Mouse (Mus musculus) hindbrain, embryonic 12.5 days (tissue): ENCODE measurements around the gene Fignl1. TPM values are rescaled to one million over a fixed set of nuclear protein-coding genes. Genes with fewer than 3 reads are reported as not detected.

Experiments used
- ATAC-seq: fragments of 200-750 bp; cut with Nextera tagmentation; 2 replicates; pipeline ENCODE4 v1.8.0; 2017; ENCODE audit warnings: moderate TSS enrichment; ENCODE audit not compliant: low FRiP score
- H3K27ac ChIP-seq: fragments of 300-500 bp; sonication (generic); 2 replicates; pipeline ENCODE4 v1.5.1; 2016; ENCODE audit warnings: mild to moderate bottlenecking
- H3K27me3 ChIP-seq: fragments of 300-500 bp; sonication (generic); 2 replicates; pipeline ENCODE4 v1.6.1; 2016; ENCODE audit warnings: mild to moderate bottlenecking
- H3K36me3 ChIP-seq: fragments of 300-500 bp; sonication (generic); 2 replicates; pipeline ENCODE4 v1.6.1; 2016; ENCODE audit warnings: mild to moderate bottlenecking
- H3K4me1 ChIP-seq: fragments of 300-500 bp; sonication (generic); 2 replicates; pipeline ENCODE4 v1.6.1; 2016
- H3K4me2 ChIP-seq: fragments of 300-500 bp; sonication (generic); replicated peaks from 2 replicates; pipeline ENCODE4 v1.6.1; 2016; ENCODE audit warnings: mild to moderate bottlenecking
- H3K4me3 ChIP-seq: fragments of 300-500 bp; sonication (generic); 2 replicates; pipeline ENCODE4 v1.5.1; 2016; ENCODE audit warnings: mild to moderate bottlenecking
- H3K9ac ChIP-seq: fragments of 300-500 bp; sonication (generic); 2 replicates; pipeline ENCODE4 v1.6.1; 2016; ENCODE audit warnings: mild to moderate bottlenecking, moderate library complexity
- H3K9me3 ChIP-seq: fragments of 300-500 bp; sonication (generic); replicated peaks from 2 replicates; pipeline ENCODE4 v1.6.1; 2016; ENCODE audit warnings: mild to moderate bottlenecking
- WGBS: fragments of 180-500 bp; shearing (Covaris S2); methylation state at CpG from one replicate; pipeline ENCODE4 v1.1.7; 2016; 5-methylcytosine and 5-hydroxymethylcytosine counted together
- polyA plus RNA-seq: library from polyadenylated mRNA; unstranded; fragments of >200 nt; fragmentation: Nextera tagmentation; extraction: Ambion mirVana; gene quantifications from 2 replicates; pipeline ENCODE4 v1.2.1, GENCODE M21; 2016

Gene Fignl1
- polyA plus RNA-seq, 1 experiment from 2014 or later = 41.1 TPM

DNA sequence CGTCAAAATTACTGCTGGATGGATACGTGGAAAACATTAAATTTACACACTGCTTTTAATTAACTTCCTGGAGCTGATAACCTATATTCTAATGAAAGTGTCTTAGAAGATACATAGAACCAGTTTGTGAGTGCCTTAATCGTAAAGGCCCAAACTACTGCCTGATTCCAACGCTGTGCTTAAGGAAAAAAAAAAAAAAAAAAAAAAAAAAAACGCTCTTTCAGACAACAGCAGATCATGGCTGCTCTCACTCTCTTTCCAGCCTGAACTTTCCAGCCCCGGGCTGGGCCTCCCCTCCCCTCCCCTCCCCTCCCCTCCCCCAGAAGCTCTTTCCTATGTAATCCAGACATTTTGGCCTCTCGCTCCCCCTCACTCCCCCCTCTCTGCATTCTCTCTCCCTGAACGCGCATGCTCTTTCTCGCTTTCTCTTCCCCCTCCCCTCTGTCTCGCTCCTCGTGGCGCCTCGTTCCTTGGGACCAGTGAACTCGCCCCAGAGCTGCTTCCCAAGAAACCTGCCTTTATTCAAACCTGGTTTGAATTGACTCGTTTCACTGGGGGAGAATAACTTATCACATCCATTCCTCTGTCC is 12.7 kb upstream of the Fignl1 start:
- H3K4me2 ChIP-seq = peak overlapping the region; percentile 33; the same call in 1 of the 2 replicates
- no peaks in the 10 kb centered on the region for H3K9me3 ChIP-seq
- H3K9ac ChIP-seq = 0 out of 2 replicates have a peak overlapping the region, but pooled peaks have one; percentile 37
- H3K27me3 ChIP-seq = no peaks in the 10 kb centered on the region
- H3K4me3 ChIP-seq = no peak overlapping the region
- H3K4me1 ChIP-seq = peaks cover 42% of the 10 kb centered on the region
- peak; percentile 72 for ATAC-seq
- 6% methylated on average over 16 of the region's 16 CpGs for WGBS
- H3K27ac ChIP-seq = peak overlapping the region; percentile 92
- no peaks in the 10 kb centered on the region for H3K36me3 ChIP-seq

DNA sequence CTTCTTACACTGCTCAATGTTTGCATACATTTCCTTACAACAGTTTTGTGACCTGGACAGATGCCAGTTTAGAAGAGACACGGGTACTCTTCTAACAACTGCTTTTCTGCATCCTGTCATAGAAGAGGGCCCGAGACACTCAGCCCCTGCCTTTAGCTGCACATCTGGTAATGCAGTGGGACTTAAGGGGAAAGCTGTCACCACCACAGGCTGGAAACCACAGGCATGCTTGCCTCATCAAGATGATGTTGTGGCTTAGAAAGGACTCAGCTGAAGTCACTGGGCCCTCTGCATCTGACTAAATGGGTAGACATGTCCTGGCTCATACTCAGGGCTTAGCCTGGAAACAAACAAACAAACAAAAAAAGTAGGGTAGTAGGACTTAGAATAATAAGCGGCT is 12.0 kb upstream of the Fignl1 start:
- no peak overlapping the region for H3K4me3 ChIP-seq
- ATAC-seq = 0 out of 2 replicates have a peak, but pooled peaks have one; percentile 2
- H3K36me3 ChIP-seq = no peaks in the 10 kb centered on the region
- no peaks in the 10 kb centered on the region for H3K27me3 ChIP-seq
- H3K27ac ChIP-seq = peak overlapping the region; percentile 76
- H3K9ac ChIP-seq = no peak overlapping the region
- no peak overlapping the region for H3K4me2 ChIP-seq
- WGBS = 56% methylated on average over 3 of the region's 3 CpGs
- peaks cover 40% of the 10 kb centered on the region for H3K4me1 ChIP-seq
- H3K9me3 ChIP-seq = no peaks in the 10 kb centered on the region

DNA sequence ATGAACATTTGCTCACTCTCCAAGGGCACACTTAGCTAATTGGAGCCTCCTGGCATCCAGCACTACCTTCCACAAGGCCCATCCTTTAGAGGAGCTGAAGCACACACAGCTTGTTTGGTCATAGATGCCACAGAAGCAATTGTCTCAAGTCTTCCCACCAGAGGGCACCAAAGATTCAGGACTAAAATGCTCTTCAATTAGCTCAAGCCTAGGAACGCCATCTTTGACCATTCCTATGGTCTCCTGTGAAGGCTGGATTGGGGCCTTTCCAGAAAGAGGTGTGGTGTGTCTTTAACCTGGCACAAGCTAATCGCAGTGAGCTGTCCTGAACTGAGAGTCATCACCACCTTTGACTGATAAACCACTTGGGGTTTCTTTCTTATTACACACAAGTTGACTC is 11.5 kb upstream of the Fignl1 start:
- Histone ChIP-seq H3K9ac (no peak overlapping the region), H3K27ac (peak overlapping the region; percentile 76; the same call in 1 of the 2 replicates), H3K36me3 (no peaks in the 10 kb centered on the region), H3K4me3 (no peak overlapping the region), H3K4me1 (peaks cover 39% of the 10 kb centered on the region), H3K4me2 (no peak overlapping the region), H3K9me3 (no peaks in the 10 kb centered on the region), H3K27me3 (no peaks in the 10 kb centered on the region)
- ATAC-seq = peak; percentile 41
- 5% methylated on average over 2 of the region's 2 CpGs for whole genome bisulfite sequencing

DNA sequence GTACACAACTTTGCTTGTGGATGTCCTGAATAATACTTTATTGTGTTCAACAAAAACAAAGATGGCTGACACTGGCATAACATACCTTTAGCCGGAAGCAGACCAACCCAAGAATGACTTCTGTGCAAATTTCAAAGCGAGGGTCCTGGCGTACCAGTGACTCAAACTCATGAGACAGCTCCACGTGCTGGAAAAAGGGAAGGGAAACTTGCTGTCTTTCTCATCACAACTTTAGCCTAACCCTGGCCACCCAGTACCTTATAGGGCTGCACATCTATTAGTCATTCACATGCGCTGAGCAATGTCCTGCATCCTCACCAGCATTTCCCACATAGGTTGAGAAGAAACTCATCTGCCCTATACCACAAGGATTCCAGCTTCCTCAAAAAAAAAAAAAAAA is 10.4 kb upstream of the Fignl1 start:
- Histone ChIP-seq H3K27ac (no peak overlapping the region), H3K27me3 (no peaks in the 10 kb centered on the region), H3K9me3 (no peaks in the 10 kb centered on the region), H3K36me3 (no peaks in the 10 kb centered on the region), H3K9ac (no peak overlapping the region), H3K4me2 (no peak overlapping the region), H3K4me1 (peaks cover 28% of the 10 kb centered on the region), H3K4me3 (no peak overlapping the region)
- no peak for ATAC-seq
- WGBS = 94% methylated on average over 5 of the region's 5 CpGs

DNA sequence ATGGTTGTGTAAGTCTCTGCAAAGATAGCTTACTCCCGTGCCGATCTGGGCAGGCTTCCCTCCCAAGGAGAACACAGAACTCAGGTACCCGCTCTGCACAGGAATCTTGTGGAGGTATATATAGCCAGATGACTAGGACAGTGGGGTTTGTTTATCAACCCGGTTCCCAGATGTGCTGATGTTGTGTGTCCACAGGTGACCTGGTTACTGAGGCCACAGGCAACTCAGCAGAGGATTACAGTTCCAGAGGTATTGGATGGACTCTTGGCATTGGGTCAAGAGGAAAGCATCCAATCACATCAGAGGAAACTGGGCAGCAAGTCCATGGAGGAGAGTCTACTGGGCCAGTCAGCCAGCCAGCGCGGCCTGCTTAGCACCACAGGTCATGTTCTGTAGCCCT is 10.0 kb upstream of the Fignl1 start:
- H3K36me3 ChIP-seq = no peaks in the 10 kb centered on the region
- no peaks in the 10 kb centered on the region for H3K9me3 ChIP-seq
- ATAC-seq = no peak
- H3K9ac ChIP-seq = no peak overlapping the region
- no peak overlapping the region for H3K4me3 ChIP-seq
- 87% methylated on average over 6 of the region's 6 CpGs for WGBS
- H3K4me2 ChIP-seq = no peak overlapping the region
- peaks cover 24% of the 10 kb centered on the region for H3K4me1 ChIP-seq
- no peaks in the 10 kb centered on the region for H3K27me3 ChIP-seq
- no peak overlapping the region for H3K27ac ChIP-seq

DNA sequence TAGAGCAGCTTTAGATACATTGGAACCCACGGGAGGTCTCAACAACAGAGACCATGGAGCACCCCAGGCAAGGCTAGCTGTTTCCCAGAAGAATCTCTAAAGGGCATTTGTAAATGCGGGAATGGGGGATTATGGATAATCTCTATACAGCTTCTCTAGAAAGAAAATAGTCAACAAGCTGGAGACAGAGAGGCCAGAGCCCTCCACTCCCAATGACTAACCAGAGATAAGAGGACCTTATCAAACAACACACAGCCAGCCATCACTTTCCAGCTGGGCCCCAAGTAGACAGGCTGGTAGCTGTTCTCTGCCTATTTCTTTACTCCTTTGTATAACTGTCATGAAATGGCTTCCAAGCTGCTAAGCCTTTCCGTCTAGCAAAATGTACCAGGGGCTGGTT is 7.0 kb upstream of the Fignl1 start:
- ATAC-seq = no peak
- H3K27ac ChIP-seq = no peak overlapping the region
- H3K4me2 ChIP-seq = no peak overlapping the region
- H3K36me3 ChIP-seq = no peaks in the 10 kb centered on the region
- H3K4me1 ChIP-seq = peaks cover 5% of the 10 kb centered on the region
- no peaks in the 10 kb centered on the region for H3K27me3 ChIP-seq
- H3K4me3 ChIP-seq = no peak overlapping the region
- no peaks in the 10 kb centered on the region for H3K9me3 ChIP-seq
- H3K9ac ChIP-seq = no peak overlapping the region
- 72% methylated on average over 3 of the region's 3 CpGs for WGBS

DNA sequence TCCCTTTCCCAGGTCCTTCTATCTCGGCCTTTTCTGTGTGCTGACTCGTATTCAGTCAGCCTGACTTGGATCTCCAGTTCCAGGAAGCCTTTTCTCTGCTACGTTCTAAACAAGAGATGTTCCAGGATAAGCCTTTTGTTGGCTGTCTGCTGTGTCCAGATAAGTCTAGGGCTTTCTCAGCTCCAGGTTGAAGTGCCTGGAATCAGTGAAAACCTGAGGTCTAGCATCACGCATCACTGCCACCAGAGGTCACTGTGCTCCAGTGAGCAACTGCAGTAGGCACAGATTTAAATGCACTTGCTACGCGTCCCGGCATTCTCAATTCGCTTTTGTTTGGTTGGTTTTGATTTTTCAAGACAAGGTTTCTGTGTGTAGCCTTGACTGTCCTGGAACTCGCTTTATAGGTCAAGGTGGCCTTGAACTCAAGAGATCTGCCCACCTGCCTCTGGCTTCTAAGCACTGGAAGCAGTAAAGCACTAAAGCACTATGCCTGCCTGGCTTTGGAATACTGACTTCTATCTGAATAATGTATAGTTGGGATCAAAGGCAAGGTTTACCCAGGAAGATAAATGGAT is 3.2 kb upstream of the Fignl1 start:
- H3K9me3 ChIP-seq = no peaks in the 10 kb centered on the region
- no peak for ATAC-seq
- no peak overlapping the region for H3K27ac ChIP-seq
- no peak overlapping the region for H3K4me3 ChIP-seq
- no peaks in the 10 kb centered on the region for H3K27me3 ChIP-seq
- 25% methylated on average over 9 of the region's 9 CpGs for WGBS
- H3K4me1 ChIP-seq = peaks cover 8% of the 10 kb centered on the region; the same call in 1 of the 2 replicates
- no peak overlapping the region for H3K9ac ChIP-seq
- H3K36me3 ChIP-seq = no peaks in the 10 kb centered on the region
- H3K4me2 ChIP-seq = peak overlapping the region; percentile 41

DNA sequence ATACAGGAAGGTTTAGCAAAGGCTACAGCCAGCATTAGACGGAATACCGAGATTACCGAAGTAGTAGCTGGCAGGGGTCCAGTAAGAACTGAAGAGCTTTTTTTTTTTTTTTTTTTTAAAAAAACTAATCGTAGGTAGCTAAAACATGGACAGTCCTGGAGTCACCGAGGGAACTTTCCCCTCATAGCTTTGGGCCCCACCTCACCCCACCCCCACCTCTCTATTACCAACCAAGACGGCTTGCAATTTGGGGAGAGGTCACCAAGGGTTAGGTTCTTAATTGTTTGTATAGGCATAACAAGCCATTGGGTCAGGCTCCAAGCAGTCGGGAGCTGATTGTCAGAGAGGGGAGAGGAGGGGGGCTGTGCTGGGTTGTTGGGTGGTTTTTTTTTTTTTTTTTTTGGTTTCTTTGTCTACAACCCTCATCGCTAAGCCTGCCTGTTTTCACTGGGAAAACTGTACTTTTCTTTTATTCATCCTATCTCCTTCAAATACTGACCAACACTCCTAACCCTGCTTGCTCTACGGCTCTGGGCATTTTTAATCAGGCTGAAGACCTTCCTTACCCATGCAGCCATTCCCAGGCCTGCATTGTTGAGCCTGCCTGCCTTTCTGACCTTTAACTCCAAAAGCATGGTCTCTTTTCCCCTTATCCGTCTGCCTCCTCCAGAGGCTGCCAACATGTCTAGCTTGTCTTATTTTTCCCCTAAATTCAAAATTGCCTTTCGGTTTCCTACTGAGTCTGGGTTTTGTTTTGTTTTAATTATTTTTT is 828 bp upstream of the Fignl1 start:
- peak overlapping the region; percentile 97 for H3K27ac ChIP-seq
- 2% methylated on average over 11 of the region's 11 CpGs for WGBS
- H3K4me1 ChIP-seq = peaks cover 8% of the 10 kb centered on the region; the same call in 1 of the 2 replicates
- no peaks in the 10 kb centered on the region; the same call in 1 of the 2 replicates for H3K36me3 ChIP-seq
- H3K9me3 ChIP-seq = no peaks in the 10 kb centered on the region
- H3K4me3 ChIP-seq = peak overlapping the region; percentile 47
- peak; percentile 44 for ATAC-seq
- peak overlapping the region; percentile 83 for H3K4me2 ChIP-seq
- no peaks in the 10 kb centered on the region for H3K27me3 ChIP-seq
- peak overlapping the region; percentile 76 for H3K9ac ChIP-seq

DNA sequence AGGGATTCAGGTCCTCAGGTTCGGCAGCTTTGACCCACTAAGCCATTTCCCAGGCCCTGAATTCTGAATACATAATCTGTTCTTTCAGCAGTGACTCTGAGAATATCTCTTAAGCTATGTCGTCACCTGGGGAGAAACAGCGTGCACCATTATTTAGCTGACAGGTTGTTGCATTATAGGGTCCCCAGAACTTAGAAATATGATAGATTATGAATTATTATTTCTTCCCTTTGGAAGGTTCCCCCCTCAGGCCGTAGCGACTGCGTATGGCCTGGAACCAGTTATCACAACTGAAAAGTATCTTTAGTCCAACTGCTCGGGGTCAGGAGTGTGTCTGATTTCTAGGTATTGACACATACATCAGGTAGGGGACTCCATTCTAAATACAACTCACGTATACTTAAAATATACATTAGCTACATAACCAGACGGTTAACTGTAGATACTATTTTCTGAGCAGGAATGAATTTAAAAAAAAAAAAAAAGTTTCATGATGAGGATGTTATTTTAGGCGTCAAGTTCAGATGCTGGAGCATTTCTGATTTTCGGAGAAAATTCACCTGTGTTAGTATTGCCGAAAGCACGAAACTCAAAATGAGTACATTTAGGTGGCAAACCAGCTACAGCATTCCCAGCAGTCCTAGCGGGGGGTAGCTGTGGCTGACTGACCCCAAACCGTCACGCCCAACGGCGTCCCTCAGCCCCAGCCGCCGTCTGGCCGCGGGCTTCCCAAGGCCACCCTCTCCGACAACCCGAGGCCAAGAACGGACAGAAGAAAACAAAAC is 535 bp downstream of the Fignl1 start:
- Histone ChIP-seq H3K4me3 (peak overlapping the region; percentile 47), H3K27me3 (no peaks in the 10 kb centered on the region), H3K36me3 (no peaks in the 10 kb centered on the region; the same call in 1 of the 2 replicates), H3K4me2 (peak overlapping the region; percentile 83), H3K9ac (peak overlapping the region; percentile 76), H3K27ac (peak overlapping the region; percentile 62; the same call in 1 of the 2 replicates), H3K9me3 (no peaks in the 10 kb centered on the region), H3K4me1 (peaks cover 8% of the 10 kb centered on the region; the same call in 1 of the 2 replicates)
- 12% methylated on average over 25 of the region's 25 CpGs for WGBS
- no peak for ATAC-seq

DNA sequence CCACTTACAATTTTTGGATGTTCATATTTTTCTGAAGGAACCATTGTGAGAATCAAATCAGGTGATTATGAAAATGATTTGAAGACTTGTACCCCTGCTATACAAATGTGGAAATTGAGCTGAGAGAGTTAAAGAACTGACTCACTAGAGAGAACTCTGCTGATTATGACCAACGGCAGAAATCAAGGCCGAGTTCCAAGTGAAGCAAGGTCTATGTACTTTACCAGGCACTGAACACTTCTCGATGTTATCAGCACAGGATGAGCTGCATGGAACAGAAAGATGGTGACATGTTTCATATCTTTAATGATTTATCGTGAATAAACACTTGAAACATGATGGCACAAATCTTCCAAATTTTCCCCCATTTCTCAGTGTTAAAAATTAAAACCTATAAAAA is 2.8 kb downstream of the Fignl1 start:
- H3K36me3 ChIP-seq = peaks cover 16% of the 10 kb centered on the region
- H3K4me1 ChIP-seq = peaks cover 6% of the 10 kb centered on the region; the same call in 1 of the 2 replicates
- H3K27ac ChIP-seq = no peak overlapping the region
- no peak for ATAC-seq
- H3K9ac ChIP-seq = no peak overlapping the region
- H3K4me3 ChIP-seq = no peak overlapping the region
- H3K9me3 ChIP-seq = no peaks in the 10 kb centered on the region
- H3K27me3 ChIP-seq = no peaks in the 10 kb centered on the region
- H3K4me2 ChIP-seq = no peak overlapping the region
- WGBS = 94% methylated on average over 4 of the region's 4 CpGs

DNA sequence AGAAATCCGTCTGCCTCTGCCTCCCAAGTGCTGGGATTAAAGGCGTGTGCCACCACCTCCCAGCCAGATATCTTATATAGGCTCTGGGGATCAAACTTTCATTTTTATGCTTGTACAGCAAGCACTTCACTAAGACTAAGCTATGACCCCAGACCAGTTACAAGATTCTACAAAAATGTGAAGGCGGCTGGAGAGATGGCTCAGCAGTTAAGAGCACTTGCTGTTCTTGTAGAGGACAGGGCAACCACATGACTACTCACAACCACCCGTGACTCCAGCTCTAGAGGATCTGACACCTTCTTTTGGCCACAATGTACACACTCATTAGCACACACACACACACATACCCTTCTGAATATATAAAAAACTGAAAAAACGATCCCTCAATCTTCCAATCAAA is 4.3 kb downstream of the Fignl1 start:
- Histone ChIP-seq H3K4me2 (no peak overlapping the region), H3K9me3 (no peaks in the 10 kb centered on the region), H3K4me1 (peaks cover under 1% of the 10 kb centered on the region; the same call in 1 of the 2 replicates), H3K9ac (no peak overlapping the region), H3K36me3 (peaks cover 19% of the 10 kb centered on the region), H3K4me3 (no peak overlapping the region), H3K27me3 (no peaks in the 10 kb centered on the region), H3K27ac (no peak overlapping the region)
- WGBS = 89% methylated on average over 5 of the region's 5 CpGs
- ATAC-seq = no peak

DNA sequence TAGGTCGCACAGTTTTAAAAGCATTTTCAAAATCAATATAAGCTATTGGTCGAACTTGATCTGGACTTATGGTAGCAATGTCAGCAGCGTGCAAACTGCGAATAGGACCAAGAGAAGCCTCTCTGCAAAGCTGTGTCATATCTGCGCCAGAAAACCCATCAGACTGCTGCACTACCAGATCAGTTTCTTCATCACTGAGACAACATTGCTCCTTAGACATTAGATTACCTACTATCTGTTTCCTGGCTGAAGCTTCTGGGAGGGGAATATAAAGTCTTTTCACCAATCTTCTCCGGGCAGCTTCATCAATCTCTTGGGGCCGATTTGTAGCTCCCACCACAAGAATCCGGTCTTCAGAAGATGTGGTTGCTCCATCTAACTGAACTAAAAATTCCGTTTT is 7.7 kb downstream of the Fignl1 start:
- WGBS = 94% methylated on average over 9 of the region's 9 CpGs
- no peak overlapping the region for H3K27ac ChIP-seq
- no peak overlapping the region for H3K4me3 ChIP-seq
- H3K36me3 ChIP-seq = peaks cover 24% of the 10 kb centered on the region
- ATAC-seq = no peak
- H3K9ac ChIP-seq = no peak overlapping the region
- no peaks in the 10 kb centered on the region for H3K27me3 ChIP-seq
- H3K4me1 ChIP-seq = no peaks in the 10 kb centered on the region
- no peaks in the 10 kb centered on the region for H3K9me3 ChIP-seq
- H3K4me2 ChIP-seq = no peak overlapping the region
